Mouse (Mus musculus) forebrain, embryonic 14.5 days (tissue): ENCODE data around the gene Ntpcr. TPM values are rescaled to one million over a fixed set of nuclear protein-coding genes. Genes with fewer than 3 reads are reported as not detected.

Source experiments
- ATAC-seq: fragments of 200-750 bp; cut with Nextera tagmentation; 2 replicates; pipeline ENCODE4 v1.8.0; 2017; ENCODE audit warnings: mild to moderate bottlenecking, moderate library complexity
- DNase-seq: peaks from one replicate; pipeline ENCODE4 v3.0.0-alpha.2; 2015; ENCODE audit warnings: low spot score
- H3K27ac ChIP-seq: fragments of 300-500 bp; sonication (generic); 2 replicates; pipeline ENCODE4 v1.5.1; 2014; ENCODE audit warnings: low read depth, mild to moderate bottlenecking, control low read depth, low read length, moderate library complexity
- H3K27me3 ChIP-seq: fragments of 300-500 bp; sonication (generic); replicated peaks from 2 replicates; pipeline ENCODE4 v1.6.1; 2014; ENCODE audit warnings: low read length, control low read depth, mixed read lengths; ENCODE audit not compliant: control insufficient read depth, insufficient read depth
- H3K36me3 ChIP-seq: fragments of 300-500 bp; sonication (generic); 2 replicates; pipeline ENCODE4 v1.6.1; 2014; ENCODE audit warnings: low read length, control low read depth; ENCODE audit not compliant: control insufficient read depth, insufficient read depth
- H3K4me1 ChIP-seq: fragments of 300-500 bp; sonication (generic); 2 replicates; pipeline ENCODE4 v1.6.1; 2014; ENCODE audit warnings: antibody characterized with exemption, low read length, control low read depth; ENCODE audit not compliant: control insufficient read depth, insufficient read depth
- H3K4me2 ChIP-seq: fragments of 300-500 bp; sonication (generic); 2 replicates; pipeline ENCODE4 v1.6.1; 2014; ENCODE audit warnings: mild to moderate bottlenecking, control low read depth, low read length
- H3K4me3 ChIP-seq: fragments of 300-500 bp; sonication (generic); 2 replicates; pipeline ENCODE4 v1.5.1; 2014; ENCODE audit warnings: low read depth, low read length, control low read depth
- H3K9ac ChIP-seq: fragments of 300-500 bp; sonication (generic); 2 replicates; pipeline ENCODE4 v1.6.1; 2014; ENCODE audit warnings: mild to moderate bottlenecking, low read length, control low read depth, moderate library complexity
- H3K9me3 ChIP-seq: fragments of 300-500 bp; sonication (generic); replicated peaks from 2 replicates; pipeline ENCODE4 v1.6.1; 2016; ENCODE audit warnings: low read length, control low read depth, mixed read lengths; ENCODE audit not compliant: control insufficient read depth
- WGBS: fragments of 180-500 bp; shearing (Covaris S2); extraction: QIAGEN DNeasy Blood & Tissue Kit; methylation state at CpG from one replicate; pipeline ENCODE4 v1.1.7; 2014; 5-methylcytosine and 5-hydroxymethylcytosine counted together
- polyA plus RNA-seq: library from polyadenylated mRNA; unstranded; fragments of >200 nt; fragmentation: Nextera tagmentation; extraction: Ambion mirVana; gene quantifications from 2 replicates; pipeline ENCODE4 v1.2.1, GENCODE M21; 2014

Ntpcr gene
- polyA plus RNA-seq, 1 experiment from 2014 or later, result 35.4 TPM

- Histone ChIP-seq H3K4me1 (peaks cover 5% of the 10 kb centered on the region; the same call in 1 of the 2 replicates), H3K27ac (no peak overlapping the region), H3K9ac (no peak overlapping the region), H3K9me3 (no peaks in the 10 kb centered on the region), H3K27me3 (no peaks in the 10 kb centered on the region), H3K36me3 (no peaks in the 10 kb centered on the region; the same call in 1 of the 2 replicates), H3K4me3 (no peak overlapping the region), H3K4me2 (no peak overlapping the region)
- ATAC-seq (no peak), DNase-seq (peak; percentile 39)
- 53% methylated on average over 8 of the region's 8 CpGs for WGBS
Observed at GRCm38 (mm10) chr8:125750846-125751245, 21.1 kb downstream of the Ntpcr start.

GRCm38 (mm10) chr8:125755896-125756295, 26.1 kb downstream of the Ntpcr start:
- Histone ChIP-seq H3K4me1 (peaks cover 14% of the 10 kb centered on the region; the same call in 1 of the 2 replicates), H3K36me3 (no peaks in the 10 kb centered on the region; the same call in 1 of the 2 replicates), H3K9me3 (no peaks in the 10 kb centered on the region), H3K9ac (no peak overlapping the region), H3K4me3 (no peak overlapping the region), H3K27me3 (no peaks in the 10 kb centered on the region), H3K4me2 (no peak overlapping the region), H3K27ac (peak overlapping the region; percentile 66; the same call in 1 of the 2 replicates)
- ATAC-seq (peak; percentile 35; the same call in 1 of the 2 replicates), DNase-seq (peak; percentile 39)
- WGBS, result 63% methylated on average over 8 of the region's 8 CpGs

GRCm38 (mm10) chr8:125756391-125757105, 26.8 kb downstream of the Ntpcr start:
- DNase-seq, result peak; percentile 62
- peak; percentile 78 for ATAC-seq
- peak overlapping the region; percentile 66 for H3K27ac ChIP-seq
- H3K9ac ChIP-seq, result no peak overlapping the region
- no peaks in the 10 kb centered on the region; the same call in 1 of the 2 replicates for H3K36me3 ChIP-seq
- H3K27me3 ChIP-seq, result no peaks in the 10 kb centered on the region
- no peaks in the 10 kb centered on the region for H3K9me3 ChIP-seq
- H3K4me2 ChIP-seq, result no peak overlapping the region
- no peak overlapping the region for H3K4me3 ChIP-seq
- H3K4me1 ChIP-seq, result peaks cover 13% of the 10 kb centered on the region; the same call in 1 of the 2 replicates
- WGBS, result 46% methylated on average over 9 of the region's 9 CpGs

- WGBS, result 65% methylated on average over 1 of the region's 1 CpGs
- Histone ChIP-seq H3K4me2 (no peak overlapping the region), H3K27ac (peak overlapping the region; percentile 66), H3K4me3 (no peak overlapping the region), H3K36me3 (no peaks in the 10 kb centered on the region; the same call in 1 of the 2 replicates), H3K9ac (no peak overlapping the region), H3K4me1 (peaks cover 13% of the 10 kb centered on the region; the same call in 1 of the 2 replicates), H3K9me3 (no peaks in the 10 kb centered on the region), H3K27me3 (no peaks in the 10 kb centered on the region)
- peak; percentile 43; the same call in 1 of the 2 replicates for ATAC-seq
- DNase-seq, result peak; percentile 52
Observed at GRCm38 (mm10) chr8:125757106-125757496, 27.3 kb downstream of the Ntpcr start.

GRCm38 (mm10) chr8:125759022-125759421, 29.3 kb downstream of the Ntpcr start:
- H3K4me2 ChIP-seq, result no peak overlapping the region
- H3K27ac ChIP-seq, result no peak overlapping the region
- H3K36me3 ChIP-seq, result no peaks in the 10 kb centered on the region
- H3K9me3 ChIP-seq, result no peaks in the 10 kb centered on the region
- peaks cover 13% of the 10 kb centered on the region; the same call in 1 of the 2 replicates for H3K4me1 ChIP-seq
- ATAC-seq (no peak), DNase-seq (no peak)
- H3K4me3 ChIP-seq, result no peak overlapping the region
- no peaks in the 10 kb centered on the region for H3K27me3 ChIP-seq
- WGBS, result 49% methylated on average over 10 of the region's 10 CpGs
- H3K9ac ChIP-seq, result no peak overlapping the region

GRCm38 (mm10) chr8:125763066-125763786, 33.5 kb downstream of the Ntpcr start:
- DNase-seq (no peak), ATAC-seq (no peak)
- no peaks in the 10 kb centered on the region for H3K36me3 ChIP-seq
- H3K9ac ChIP-seq, result no peak overlapping the region
- H3K27ac ChIP-seq, result no peak overlapping the region
- no peaks in the 10 kb centered on the region for H3K4me1 ChIP-seq
- no peak overlapping the region for H3K4me3 ChIP-seq
- no peaks in the 10 kb centered on the region for H3K9me3 ChIP-seq
- H3K27me3 ChIP-seq, result no peaks in the 10 kb centered on the region
- 95% methylated on average over 16 of the region's 16 CpGs for WGBS
- H3K4me2 ChIP-seq, result no peak overlapping the region

GRCm38 (mm10) chr8:125768079-125768478, 38.3 kb downstream of the Ntpcr start:
- Histone ChIP-seq H3K9ac (no peak overlapping the region), H3K36me3 (no peaks in the 10 kb centered on the region), H3K4me1 (no peaks in the 10 kb centered on the region), H3K9me3 (no peaks in the 10 kb centered on the region), H3K4me3 (no peak overlapping the region), H3K4me2 (no peak overlapping the region), H3K27ac (no peak overlapping the region), H3K27me3 (no peaks in the 10 kb centered on the region)
- no peak for DNase-seq
- WGBS, result 89% methylated on average over 10 of the region's 10 CpGs
- ATAC-seq, result no peak

- no peak overlapping the region for H3K27ac ChIP-seq
- ATAC-seq (no peak), DNase-seq (no peak)
- H3K9ac ChIP-seq, result no peak overlapping the region
- H3K4me2 ChIP-seq, result no peak overlapping the region
- no peaks in the 10 kb centered on the region for H3K4me1 ChIP-seq
- H3K27me3 ChIP-seq, result no peaks in the 10 kb centered on the region
- WGBS, result 81% methylated on average over 2 of the region's 2 CpGs
- H3K9me3 ChIP-seq, result no peaks in the 10 kb centered on the region
- H3K4me3 ChIP-seq, result no peak overlapping the region
- H3K36me3 ChIP-seq, result no peaks in the 10 kb centered on the region
Observed at GRCm38 (mm10) chr8:125772300-125772699, 42.5 kb downstream of the Ntpcr start.
